Mouse (Mus musculus) liver, postnatal 0 days (tissue): Measurements from ENCODE around the gene Actn4. TPM values are rescaled to one million over a fixed set of nuclear protein-coding genes. Genes with fewer than 3 reads are reported as not detected.
"Not testable (repeated sequence)": the region's sequence is repeated elsewhere in the genome, so short reads cannot be mapped to it uniquely, and the experiment has no call there.

Experiments used
- ATAC-seq: fragments of 200-750 bp; cut with Nextera tagmentation; 2 replicates; pipeline ENCODE4 v1.8.0; 2017; ENCODE audit warnings: mild to moderate bottlenecking, moderate library complexity
- DNase-seq: peaks from one replicate; pipeline ENCODE4 v3.0.0-alpha.2; 2016
- H3K27ac ChIP-seq: fragments of 300-500 bp; sonication (generic); 2 replicates; pipeline ENCODE4 v1.5.1; 2014; ENCODE audit warnings: antibody characterized with exemption, moderate library complexity, mild to moderate bottlenecking, low read depth
- H3K27me3 ChIP-seq: fragments of 300-500 bp; sonication (generic); 2 replicates; pipeline ENCODE4 v1.6.1; 2014; ENCODE audit warnings: low read length, control low read depth, mixed read lengths; ENCODE audit not compliant: insufficient read depth
- H3K36me3 ChIP-seq: fragments of 300-500 bp; sonication (generic); replicated peaks from 2 replicates; pipeline ENCODE4 v1.6.1; 2014; ENCODE audit warnings: mild to moderate bottlenecking, control low read depth, low read length, moderate library complexity, mixed read lengths; ENCODE audit not compliant: insufficient read depth
- H3K4me1 ChIP-seq: fragments of 300-500 bp; sonication (generic); 2 replicates; pipeline ENCODE4 v1.6.1; 2014; ENCODE audit warnings: antibody characterized with exemption, mild to moderate bottlenecking, control low read depth; ENCODE audit not compliant: insufficient read depth
- H3K4me2 ChIP-seq: fragments of 300-500 bp; sonication (generic); 2 replicates; pipeline ENCODE4 v1.6.1; 2014; ENCODE audit warnings: low read depth, mild to moderate bottlenecking, low read length, moderate library complexity, mixed read lengths
- H3K4me3 ChIP-seq: fragments of 300-500 bp; sonication (generic); 2 replicates; pipeline ENCODE4 v1.5.1; 2014; ENCODE audit warnings: low read depth, low read length
- H3K9ac ChIP-seq: fragments of 300-500 bp; sonication (generic); replicated peaks from 2 replicates; pipeline ENCODE4 v1.6.1; 2014; ENCODE audit warnings: mild to moderate bottlenecking, moderate library complexity
- H3K9me3 ChIP-seq: fragments of 300-500 bp; sonication (generic); 2 replicates; pipeline ENCODE4 v1.6.1; 2016; ENCODE audit warnings: mild to moderate bottlenecking, control low read depth, low read length, mixed read lengths
- CTCF ChIP-seq: sonication (generic); IDR thresholded peaks from 2 replicates; pipeline ENCODE4 v1.5.1; 2016; ENCODE audit warnings: antibody characterized with exemption, low read depth
- EP300 ChIP-seq: IDR thresholded peaks from 2 replicates; pipeline ENCODE4 v1.6.1; 2016; ENCODE audit warnings: antibody characterized with exemption, low read depth, mild to moderate bottlenecking
- WGBS: fragments of 180-500 bp; shearing (Covaris S2); extraction: QIAGEN DNeasy Blood & Tissue Kit; methylation state at CpG from one replicate; pipeline ENCODE4 v1.1.7; 2014; ENCODE audit not compliant: insufficient replicate concordance; 5-methylcytosine and 5-hydroxymethylcytosine counted together
- polyA plus RNA-seq: library from polyadenylated mRNA; unstranded; fragments of >200 nt; fragmentation: Nextera tagmentation; extraction: Ambion mirVana; gene quantifications from 2 replicates; pipeline ENCODE4 v1.2.1, GENCODE M21; 2015

Actn4 gene
- polyA plus RNA-seq, 1 experiment from 2014 or later, result 81.2 TPM

DNA sequence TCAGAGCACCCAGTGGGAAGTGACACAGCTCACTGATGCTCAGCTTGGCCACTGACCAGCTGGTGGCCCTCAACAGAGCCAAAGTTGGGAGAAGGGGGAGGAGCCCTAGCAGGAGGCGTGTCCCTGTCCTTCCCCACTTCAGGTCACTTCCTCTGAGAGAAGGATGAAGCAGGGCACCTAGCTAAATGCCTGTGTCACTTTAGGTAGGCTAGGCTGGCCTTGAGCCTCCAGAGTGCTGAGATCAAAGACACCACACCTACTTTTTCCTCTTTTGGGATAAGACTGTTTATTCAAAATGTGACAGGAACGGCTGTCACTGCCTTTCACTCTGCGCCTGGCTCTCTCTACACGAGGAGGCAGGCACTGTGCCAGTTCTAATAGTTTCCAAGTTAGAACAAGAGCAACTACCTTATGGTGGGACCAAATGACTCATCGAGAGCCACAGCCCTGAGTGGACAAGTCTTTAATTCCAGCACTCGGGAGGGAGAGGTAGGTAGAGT, 9.7 kb upstream of the Actn4 start:
- peaks cover 33% of the 10 kb centered on the region for H3K36me3 ChIP-seq
- H3K9ac ChIP-seq, result no peak overlapping the region
- no peaks in the 10 kb centered on the region for H3K9me3 ChIP-seq
- 79% methylated on average over 6 of the region's 6 CpGs for WGBS
- ATAC-seq (0 out of 2 replicates have a peak, but pooled peaks have one; percentile 9), DNase-seq (no peak)
- H3K4me1 ChIP-seq, result no peaks in the 10 kb centered on the region
- no peak overlapping the region for H3K27ac ChIP-seq
- no peak overlapping the region for H3K4me2 ChIP-seq
- no peak overlapping the region for H3K4me3 ChIP-seq
- no peak for TF ChIP-seq EP300
- TF ChIP-seq CTCF, result no peak
- no peaks in the 10 kb centered on the region for H3K27me3 ChIP-seq

DNA sequence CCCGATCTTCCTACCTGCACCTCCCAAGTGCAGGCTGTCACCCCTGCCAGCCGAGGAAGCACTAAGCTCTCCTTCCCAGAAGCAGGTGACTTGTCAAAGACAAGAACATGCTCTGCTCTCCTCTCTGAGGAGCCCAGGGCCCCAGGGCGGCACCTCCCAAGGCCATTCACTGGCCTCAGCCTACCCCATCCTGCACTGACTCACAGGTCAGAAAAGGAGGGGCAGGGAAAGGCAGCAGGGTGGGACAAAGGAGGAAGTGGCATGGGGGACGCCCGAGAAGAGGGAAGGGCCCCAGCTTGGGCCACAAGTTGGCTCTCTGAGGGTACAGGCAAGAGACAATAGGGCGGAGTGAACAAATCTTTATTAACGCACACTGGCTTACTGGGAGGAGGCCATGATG, 8.9 kb upstream of the Actn4 start:
- Histone ChIP-seq H3K4me3 (no peak overlapping the region), H3K9me3 (no peaks in the 10 kb centered on the region), H3K27me3 (no peaks in the 10 kb centered on the region), H3K36me3 (peaks cover 30% of the 10 kb centered on the region), H3K27ac (no peak overlapping the region), H3K9ac (no peak overlapping the region), H3K4me1 (no peaks in the 10 kb centered on the region), H3K4me2 (no peak overlapping the region)
- TF ChIP-seq EP300 (no peak), CTCF (no peak)
- ATAC-seq, result no peak
- 68% methylated on average over 7 of the region's 7 CpGs for whole genome bisulfite sequencing
- no peak for DNase-seq

DNA sequence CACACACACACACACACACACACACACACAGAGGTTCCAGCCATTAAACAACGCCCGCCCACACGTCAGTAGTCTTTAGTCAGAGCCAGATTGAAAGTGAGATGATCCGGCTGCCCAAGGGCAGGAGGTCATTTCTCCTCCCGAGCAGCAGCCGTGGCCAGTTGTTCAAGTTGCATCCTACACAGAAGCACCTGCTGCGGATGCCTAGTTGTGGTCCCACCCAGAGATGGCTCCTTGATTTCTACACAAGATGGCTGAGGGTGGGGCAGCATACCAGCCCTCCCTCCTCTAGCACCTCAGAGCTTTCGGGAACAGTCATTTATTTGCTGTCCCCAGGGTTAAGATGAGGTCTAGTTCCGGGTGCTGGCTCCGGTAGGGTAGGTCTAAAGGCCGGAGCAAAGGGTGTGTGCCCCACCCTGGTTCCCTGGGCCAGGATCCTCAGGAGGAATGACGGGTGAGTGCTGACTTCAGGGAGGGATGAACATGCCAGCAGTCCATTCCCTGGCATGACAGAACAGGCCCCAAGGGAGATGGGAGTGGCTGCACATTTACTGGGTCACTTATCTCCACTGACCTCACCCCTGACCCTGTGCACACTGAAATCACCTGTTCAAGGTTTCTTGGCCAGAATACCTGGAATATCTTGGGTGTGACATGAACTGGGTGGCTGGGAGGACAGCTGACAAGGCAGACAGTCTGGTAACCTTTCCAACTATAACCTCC, 7.7 kb upstream of the Actn4 start:
- Histone ChIP-seq H3K9me3 (no peaks in the 10 kb centered on the region), H3K4me1 (no peaks in the 10 kb centered on the region), H3K4me2 (no peak overlapping the region), H3K27me3 (no peaks in the 10 kb centered on the region), H3K27ac (0 out of 2 replicates have a peak overlapping the region, but pooled peaks have one; percentile 34), H3K9ac (no peak overlapping the region), H3K36me3 (peaks cover 27% of the 10 kb centered on the region), H3K4me3 (no peak overlapping the region)
- TF ChIP-seq EP300, result no peak
- no peak for TF ChIP-seq CTCF
- DNase-seq (no peak), ATAC-seq (peak; percentile 37)
- WGBS, result 70% methylated on average over 12 of the region's 12 CpGs

DNA sequence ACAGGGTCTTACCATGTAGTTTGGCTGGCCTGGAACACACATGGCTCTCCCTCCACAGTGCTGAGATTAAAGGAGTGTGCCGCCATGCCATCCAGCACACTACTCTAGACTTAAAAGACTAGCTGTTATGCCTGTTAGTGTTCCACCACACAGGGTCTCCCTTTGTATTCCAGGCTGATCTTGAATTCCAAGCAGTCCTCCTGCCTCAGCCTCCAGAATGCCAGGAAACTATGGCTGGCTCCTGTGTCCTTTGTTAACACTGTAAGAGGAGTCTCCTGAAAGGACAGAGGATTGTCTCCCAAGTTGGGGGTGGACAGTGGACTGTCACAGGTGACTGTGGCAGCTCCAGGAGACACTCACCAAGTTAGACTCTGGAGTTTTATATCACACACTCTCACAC, 7.1 kb upstream of the Actn4 start:
- Histone ChIP-seq H3K9me3 (no peaks in the 10 kb centered on the region), H3K4me2 (no peak overlapping the region), H3K27me3 (no peaks in the 10 kb centered on the region), H3K36me3 (peaks cover 22% of the 10 kb centered on the region), H3K4me3 (no peak overlapping the region), H3K4me1 (no peaks in the 10 kb centered on the region), H3K27ac (peak overlapping the region; percentile 11; the same call in 1 of the 2 replicates), H3K9ac (no peak overlapping the region)
- ATAC-seq, result no peak
- no peak for DNase-seq
- TF ChIP-seq EP300, result no peak
- no peak for TF ChIP-seq CTCF
- WGBS, result 85% methylated on average over 1 of the region's 1 CpGs

DNA sequence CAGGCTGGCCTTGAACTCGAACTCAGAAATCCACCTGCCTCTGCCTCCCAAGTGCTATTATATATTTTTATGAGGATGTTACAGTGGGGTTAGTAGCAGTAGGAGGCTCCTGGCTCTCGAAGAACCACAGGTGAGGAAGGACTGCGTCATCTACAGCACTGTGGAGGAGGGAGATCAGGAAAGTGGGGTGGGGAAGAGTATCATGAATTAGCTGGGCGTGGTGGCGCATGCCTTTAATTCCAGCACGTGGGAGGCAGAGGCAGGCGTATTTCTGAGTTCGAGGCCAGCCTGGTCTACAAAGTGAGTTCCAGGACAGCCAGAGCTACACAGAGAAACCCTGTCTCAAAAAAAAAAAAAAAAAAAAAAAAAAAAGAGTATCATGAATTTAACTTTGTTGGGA, 6.0 kb upstream of the Actn4 start:
- H3K4me2 ChIP-seq, H3K4me3 ChIP-seq, DNase-seq, H3K4me1 ChIP-seq, H3K27ac ChIP-seq, H3K27me3 ChIP-seq, H3K9me3 ChIP-seq, ATAC-seq, H3K9ac ChIP-seq: not testable (repeated sequence)
- 89% methylated on average over 8 of the region's 8 CpGs for WGBS
- peaks cover 16% of the 10 kb centered on the region for H3K36me3 ChIP-seq

DNA sequence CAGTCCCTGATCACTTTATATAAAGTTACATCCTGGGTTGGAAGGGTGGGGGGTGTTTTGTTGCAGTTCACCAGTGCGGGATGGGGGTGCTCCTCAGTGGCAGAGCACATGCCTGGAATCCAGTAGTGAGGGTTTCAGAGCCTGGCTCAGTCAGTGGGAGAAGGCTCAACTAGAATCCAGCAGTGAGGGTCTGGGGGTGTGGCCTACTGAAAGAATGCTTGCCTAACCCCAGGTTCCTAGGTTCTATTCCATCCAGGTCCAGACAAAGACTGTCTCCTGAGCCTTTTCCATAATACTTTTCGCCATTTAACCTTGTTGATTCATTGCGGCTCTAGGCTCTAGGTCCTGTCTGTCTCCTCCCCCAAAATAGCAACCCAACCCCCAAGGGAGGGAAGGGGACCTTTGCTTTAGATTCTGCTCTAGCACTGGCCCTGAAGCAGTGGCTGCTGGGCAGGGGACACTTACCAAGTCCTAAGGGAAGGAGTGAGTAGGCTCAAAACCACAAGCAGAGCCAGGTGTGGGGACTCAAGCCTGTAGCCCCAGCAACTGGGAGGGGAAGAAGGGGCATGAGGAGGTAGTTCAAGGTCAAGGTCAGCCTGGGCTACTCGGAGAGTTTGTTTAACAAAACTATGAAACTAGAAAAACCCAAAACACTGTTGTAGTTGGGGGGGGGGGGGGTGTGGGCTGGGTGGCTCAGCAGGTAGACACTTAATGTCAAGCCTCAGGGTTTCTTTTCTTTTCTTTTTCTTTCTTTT, 4.8 kb upstream of the Actn4 start:
- peaks cover 10% of the 10 kb centered on the region; the same call in 1 of the 2 replicates for H3K36me3 ChIP-seq
- no peaks in the 10 kb centered on the region for H3K9me3 ChIP-seq
- WGBS, result 77% methylated on average over 4 of the region's 4 CpGs
- H3K27ac ChIP-seq, result no peak overlapping the region
- H3K4me2 ChIP-seq, result no peak overlapping the region
- H3K4me3 ChIP-seq, result no peak overlapping the region
- H3K4me1 ChIP-seq, result peaks cover 8% of the 10 kb centered on the region
- H3K9ac ChIP-seq, result no peak overlapping the region
- DNase-seq (no peak), ATAC-seq (no peak)
- no peaks in the 10 kb centered on the region for H3K27me3 ChIP-seq
- no peak for TF ChIP-seq CTCF
- no peak for TF ChIP-seq EP300
